Mouse (Mus musculus): Measurements from ENCODE around the gene Stk39. TPM values are rescaled to one million over a fixed set of nuclear protein-coding genes. Genes with fewer than 3 reads are reported as not detected.
A peak's percentile ranks its signal among the peaks of the same experiment; 100 is the strongest.

Stk39 gene
- polyA plus RNA-seq, 1 experiment from 2014 or later, result 1.3 TPM

DNA sequence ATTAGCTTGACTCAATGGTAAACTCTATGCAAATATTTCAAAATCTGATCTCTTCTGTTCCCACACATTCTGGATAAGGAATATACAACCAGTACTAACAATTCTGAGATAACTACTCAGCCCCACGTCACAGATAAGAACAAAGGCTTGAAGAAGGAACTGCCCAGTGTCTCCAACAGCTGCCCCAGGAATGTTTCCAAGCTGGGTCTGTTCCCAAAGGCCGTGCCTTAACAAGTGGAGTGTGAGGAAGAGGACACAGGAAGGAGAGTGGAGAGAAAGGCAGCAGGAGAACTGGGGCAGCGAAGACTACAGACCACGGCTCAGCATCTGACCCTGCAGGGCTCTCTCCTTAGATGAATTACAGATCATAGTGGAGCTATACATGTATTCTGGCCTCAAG lies 39.2 kb downstream of the Stk39 start:
- Histone ChIP-seq H3K4me3 (ENCODE audit: low read depth, low read length) (no peak overlapping the region), H3K9ac (ENCODE audit: low read depth, low read length) (no peak overlapping the region), H3K36me3 (ENCODE audit: control insufficient read depth, insufficient read depth) (no peaks in the 10 kb centered on the region), H3K4me2 (ENCODE audit: low read depth, low read length) (no peak overlapping the region), H3K4me1 (ENCODE audit: control insufficient read depth, low read depth, low read length) (no peaks in the 10 kb centered on the region), H3K27me3 (ENCODE audit: control insufficient read depth, insufficient read depth, low read depth, low read length) (peaks cover 5% of the 10 kb centered on the region; the same call in 1 of the 2 replicates), H3K9me3 (replicated peaks; ENCODE audit: control insufficient read depth, low read length) (no peaks in the 10 kb centered on the region), H3K27ac (ENCODE audit: low read length) (no peak overlapping the region)
- 43% methylated on average over 4 of the region's 4 CpGs for WGBS (ENCODE audit: insufficient replicate concordance)
- no peak for ATAC-seq (ENCODE audit: low read depth)

GRCm38 (mm10) chr2:68431024-68431962 lies 40.8 kb downstream of the Stk39 start:
- Histone ChIP-seq H3K9me3 (replicated peaks; ENCODE audit: control insufficient read depth, low read length) (no peaks in the 10 kb centered on the region), H3K27me3 (ENCODE audit: control insufficient read depth, insufficient read depth, low read depth, low read length) (peaks cover 5% of the 10 kb centered on the region; the same call in 1 of the 2 replicates), H3K4me1 (ENCODE audit: control insufficient read depth, low read depth, low read length) (no peaks in the 10 kb centered on the region), H3K9ac (ENCODE audit: low read depth, low read length) (no peak overlapping the region), H3K4me2 (ENCODE audit: low read depth, low read length) (no peak overlapping the region), H3K36me3 (ENCODE audit: control insufficient read depth, insufficient read depth) (no peaks in the 10 kb centered on the region), H3K4me3 (ENCODE audit: low read depth, low read length) (no peak overlapping the region), H3K27ac (ENCODE audit: low read length) (no peak overlapping the region)
- 72% methylated on average over 14 of the region's 14 CpGs for WGBS (ENCODE audit: insufficient replicate concordance)
- ATAC-seq (ENCODE audit: low read depth), result no peak

GRCm38 (mm10) chr2:68430493-68430892 lies 41.6 kb downstream of the Stk39 start:
- ATAC-seq (ENCODE audit: low read depth), result 0 out of 2 replicates have a peak, but pooled peaks have one; percentile 17
- no peak overlapping the region for H3K4me3 ChIP-seq (ENCODE audit: low read depth, low read length)
- H3K36me3 ChIP-seq (ENCODE audit: control insufficient read depth, insufficient read depth), result no peaks in the 10 kb centered on the region
- peaks cover under 1% of the 10 kb centered on the region; the same call in 1 of the 2 replicates for H3K4me1 ChIP-seq (ENCODE audit: control insufficient read depth, low read depth, low read length)
- no peaks in the 10 kb centered on the region for H3K9me3 ChIP-seq (replicated peaks; ENCODE audit: control insufficient read depth, low read length)
- peaks cover 2% of the 10 kb centered on the region; the same call in 1 of the 2 replicates for H3K27me3 ChIP-seq (ENCODE audit: control insufficient read depth, insufficient read depth, low read depth, low read length)
- H3K9ac ChIP-seq (ENCODE audit: low read depth, low read length), result no peak overlapping the region
- 54% methylated on average over 5 of the region's 5 CpGs for WGBS (ENCODE audit: insufficient replicate concordance)
- no peak overlapping the region for H3K27ac ChIP-seq (ENCODE audit: low read length)
- H3K4me2 ChIP-seq (ENCODE audit: low read depth, low read length), result no peak overlapping the region

GRCm38 (mm10) chr2:68429436-68429835 lies 42.6 kb downstream of the Stk39 start:
- Histone ChIP-seq H3K27ac (ENCODE audit: low read length) (no peak overlapping the region), H3K4me1 (ENCODE audit: control insufficient read depth, low read depth, low read length) (peaks cover 2% of the 10 kb centered on the region), H3K4me2 (ENCODE audit: low read depth, low read length) (no peak overlapping the region), H3K36me3 (ENCODE audit: control insufficient read depth, insufficient read depth) (no peaks in the 10 kb centered on the region), H3K9me3 (replicated peaks; ENCODE audit: control insufficient read depth, low read length) (no peaks in the 10 kb centered on the region), H3K4me3 (ENCODE audit: low read depth, low read length) (no peak overlapping the region), H3K27me3 (ENCODE audit: control insufficient read depth, insufficient read depth, low read depth, low read length) (no peaks in the 10 kb centered on the region), H3K9ac (ENCODE audit: low read depth, low read length) (no peak overlapping the region)
- ATAC-seq (ENCODE audit: low read depth), result no peak
- 52% methylated on average over 4 of the region's 4 CpGs for WGBS (ENCODE audit: insufficient replicate concordance)

- no peaks in the 10 kb centered on the region for H3K9me3 ChIP-seq (replicated peaks; ENCODE audit: control insufficient read depth, low read length)
- H3K9ac ChIP-seq (ENCODE audit: low read depth, low read length), result no peak overlapping the region
- H3K36me3 ChIP-seq (ENCODE audit: control insufficient read depth, insufficient read depth), result no peaks in the 10 kb centered on the region
- H3K4me2 ChIP-seq (ENCODE audit: low read depth, low read length), result no peak overlapping the region
- no peak for ATAC-seq (ENCODE audit: low read depth)
- WGBS (ENCODE audit: insufficient replicate concordance), result 63% methylated on average over 5 of the region's 5 CpGs
- H3K4me1 ChIP-seq (ENCODE audit: control insufficient read depth, low read depth, low read length), result peaks cover 2% of the 10 kb centered on the region
- no peaks in the 10 kb centered on the region for H3K27me3 ChIP-seq (ENCODE audit: control insufficient read depth, insufficient read depth, low read depth, low read length)
- no peak overlapping the region for H3K4me3 ChIP-seq (ENCODE audit: low read depth, low read length)
- H3K27ac ChIP-seq (ENCODE audit: low read length), result no peak overlapping the region
Observed at GRCm38 (mm10) chr2:68426977-68427577, 45.0 kb downstream of the Stk39 start.

GRCm38 (mm10) chr2:68426074-68426473 lies 46.0 kb downstream of the Stk39 start:
- Histone ChIP-seq H3K9me3 (replicated peaks; ENCODE audit: control insufficient read depth, low read length) (no peaks in the 10 kb centered on the region), H3K4me1 (ENCODE audit: control insufficient read depth, low read depth, low read length) (peaks cover 2% of the 10 kb centered on the region), H3K27me3 (ENCODE audit: control insufficient read depth, insufficient read depth, low read depth, low read length) (no peaks in the 10 kb centered on the region), H3K27ac (ENCODE audit: low read length) (no peak overlapping the region), H3K4me3 (ENCODE audit: low read depth, low read length) (no peak overlapping the region), H3K36me3 (ENCODE audit: control insufficient read depth, insufficient read depth) (no peaks in the 10 kb centered on the region), H3K4me2 (ENCODE audit: low read depth, low read length) (no peak overlapping the region), H3K9ac (ENCODE audit: low read depth, low read length) (no peak overlapping the region)
- 31% methylated on average over 4 of the region's 4 CpGs for WGBS (ENCODE audit: insufficient replicate concordance)
- peak; percentile 96 for ATAC-seq (ENCODE audit: low read depth)

GRCm38 (mm10) chr2:68421002-68421401 lies 51.1 kb downstream of the Stk39 start:
- H3K27me3 ChIP-seq (ENCODE audit: control insufficient read depth, insufficient read depth, low read depth, low read length), result no peaks in the 10 kb centered on the region
- H3K4me1 ChIP-seq (ENCODE audit: control insufficient read depth, low read depth, low read length), result peaks cover 2% of the 10 kb centered on the region
- ATAC-seq (ENCODE audit: low read depth), result no peak
- H3K9me3 ChIP-seq (replicated peaks; ENCODE audit: control insufficient read depth, low read length), result no peaks in the 10 kb centered on the region
- H3K9ac ChIP-seq (ENCODE audit: low read depth, low read length), result no peak overlapping the region
- H3K4me3 ChIP-seq (ENCODE audit: low read depth, low read length), result no peak overlapping the region
- 28% methylated on average over 6 of the region's 6 CpGs for WGBS (ENCODE audit: insufficient replicate concordance)
- H3K4me2 ChIP-seq (ENCODE audit: low read depth, low read length), result no peak overlapping the region
- H3K27ac ChIP-seq (ENCODE audit: low read length), result no peak overlapping the region
- no peaks in the 10 kb centered on the region for H3K36me3 ChIP-seq (ENCODE audit: control insufficient read depth, insufficient read depth)

- WGBS (ENCODE audit: insufficient replicate concordance), result 66% methylated on average over 6 of the region's 6 CpGs
- H3K4me1 ChIP-seq (ENCODE audit: control insufficient read depth, low read depth, low read length), result no peaks in the 10 kb centered on the region; the same call in 1 of the 2 replicates
- H3K27ac ChIP-seq (ENCODE audit: low read length), result no peak overlapping the region
- no peak overlapping the region for H3K4me2 ChIP-seq (ENCODE audit: low read depth, low read length)
- no peaks in the 10 kb centered on the region for H3K27me3 ChIP-seq (ENCODE audit: control insufficient read depth, insufficient read depth, low read depth, low read length)
- H3K9me3 ChIP-seq (replicated peaks; ENCODE audit: control insufficient read depth, low read length), result no peaks in the 10 kb centered on the region
- ATAC-seq (ENCODE audit: low read depth), result no peak
- H3K4me3 ChIP-seq (ENCODE audit: low read depth, low read length), result no peak overlapping the region
- no peaks in the 10 kb centered on the region for H3K36me3 ChIP-seq (ENCODE audit: control insufficient read depth, insufficient read depth)
- no peak overlapping the region for H3K9ac ChIP-seq (ENCODE audit: low read depth, low read length)
Observed at GRCm38 (mm10) chr2:68420223-68420622, 51.8 kb downstream of the Stk39 start.

DNA sequence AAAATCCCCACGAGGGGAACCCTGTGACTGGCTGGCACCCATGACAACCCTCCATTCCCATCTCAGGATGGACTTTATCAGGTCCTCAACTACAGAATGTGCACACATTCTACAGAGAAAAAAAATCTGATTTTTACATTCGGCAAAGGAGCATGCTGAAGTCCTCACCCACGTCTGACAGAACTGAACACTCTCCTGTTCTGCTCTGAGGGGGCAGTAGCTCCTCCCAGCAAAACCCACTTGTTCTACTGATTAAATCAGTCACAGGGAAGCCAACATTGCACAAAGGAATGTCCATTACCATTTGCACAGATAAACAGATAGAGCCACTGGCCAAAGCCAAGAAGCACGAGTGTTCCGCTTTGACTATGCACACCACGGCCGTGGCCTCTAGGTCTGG lies 52.3 kb downstream of the Stk39 start:
- Histone ChIP-seq H3K4me2 (ENCODE audit: low read depth, low read length) (no peak overlapping the region), H3K27ac (ENCODE audit: low read length) (no peak overlapping the region), H3K9ac (ENCODE audit: low read depth, low read length) (no peak overlapping the region), H3K36me3 (ENCODE audit: control insufficient read depth, insufficient read depth) (no peaks in the 10 kb centered on the region), H3K4me3 (ENCODE audit: low read depth, low read length) (no peak overlapping the region), H3K9me3 (replicated peaks; ENCODE audit: control insufficient read depth, low read length) (no peaks in the 10 kb centered on the region), H3K4me1 (ENCODE audit: control insufficient read depth, low read depth, low read length) (no peaks in the 10 kb centered on the region), H3K27me3 (ENCODE audit: control insufficient read depth, insufficient read depth, low read depth, low read length) (no peaks in the 10 kb centered on the region)
- 63% methylated on average over 7 of the region's 7 CpGs for WGBS (ENCODE audit: insufficient replicate concordance)
- ATAC-seq (ENCODE audit: low read depth), result no peak
